Mouse (Mus musculus): ENCODE measurements at regions not wholly inside any gene's neighbourhood (a gene's known extent, or its start where the extent isn't known, plus 50 kb on each side); places are given as distances from the start of the nearest gene placed in this dataset.

GRCm38 (mm10) chr2:9697591-9698345, 183.3 kb upstream of the 4930412O13Rik start:
- TF ChIP-seq CTCF (IDR thresholded peaks at IDR 0.05; ENCODE audit: low read depth, low read length), result no peak
- no peak for TF ChIP-seq POLR2A (IDR thresholded peaks at IDR 0.05; ENCODE audit: extremely low read depth, insufficient read depth, low read length)
